In the genomic region with DNA sequence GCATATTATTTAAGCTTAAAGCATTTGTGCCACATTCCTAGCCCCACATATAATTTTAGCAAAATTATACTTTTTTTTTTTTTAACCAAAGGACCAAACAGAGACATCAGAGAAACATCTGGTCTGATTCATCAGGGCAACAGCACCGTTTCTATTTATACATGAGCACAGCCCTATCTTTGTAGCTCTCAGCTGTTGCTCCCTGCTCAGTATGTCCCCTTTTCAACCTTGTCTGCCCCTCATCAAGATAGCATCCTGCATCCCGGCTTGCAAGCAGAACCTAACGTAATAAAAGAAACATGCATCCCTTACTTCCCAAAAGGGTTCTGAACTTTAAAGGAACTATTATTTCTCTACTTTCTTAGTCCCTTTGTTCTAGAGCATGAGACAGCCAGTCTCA, we compare ENCODE assay signal across 12 mouse cellular contexts. TPM values are rescaled to one million over a fixed set of nuclear protein-coding genes. Genes with fewer than 3 reads are reported as not detected.
DNase-seq lines count a peak whose midpoint lies in the region; ATAC-seq and TF ChIP-seq lines count a peak whose summit lies in the region.
"Had no signal": no experiment of that assay in that cellular context is flagged by ENCODE, and none has a peak within 500 bp of the region (broad histone marks: within the 10 kb centered on the region; RNA-seq: fewer than 3 reads in every experiment).

No protein-coding gene starts in this region.

- H3K9me3 ChIP-seq in heart, embryonic 11.5 days (replicated peaks; ENCODE audit: control insufficient read depth, low read length) = no peaks in the 10 kb centered on the region
- H3K9me3 ChIP-seq in limb, embryonic 10.5 days (replicated peaks) = no peaks in the 10 kb centered on the region
- H3K9me3 ChIP-seq: hindbrain, embryonic 15.5 days; liver, embryonic 15.5 days; megakaryocyte, embryonic 14.5 days had no signal

- no peak overlapping the region for H3K4me3 ChIP-seq in heart, embryonic 11.5 days (ENCODE audit: low read depth, low read length)
- H3K4me3 ChIP-seq in layer of hippocampus, adult 2 months = no peak overlapping the region
- no peak overlapping the region for H3K4me3 ChIP-seq in cortical plate, adult 2 months (ENCODE audit: insufficient read depth, low read length)
- H3K4me3 ChIP-seq in limb, embryonic 10.5 days = no peak overlapping the region
- H3K4me3 ChIP-seq: hindbrain, embryonic 15.5 days; liver, embryonic 15.5 days; megakaryocyte, embryonic 14.5 days had no signal

- no peak for ATAC-seq in heart, embryonic 11.5 days (replicated peaks; ENCODE audit: insufficient number of reproducible peaks, low FRiP score, low TSS enrichment)

- peak overlapping the region; percentile 5; the same call in 1 of the 2 replicates for H3K4me2 ChIP-seq in heart, embryonic 11.5 days
- H3K4me2 ChIP-seq: hindbrain, embryonic 15.5 days; liver, embryonic 15.5 days had no signal

- WGBS in heart, embryonic 11.5 days (ENCODE audit: insufficient replicate concordance) = 21% methylated on average over 3 of the region's 3 CpGs
- WGBS in limb, embryonic 10.5 days = 72% methylated on average over 3 of the region's 3 CpGs

- no peak for TF ChIP-seq CTCF in layer of hippocampus, adult 2 months (conservative IDR thresholded peaks at IDR 0.05)
- TF ChIP-seq CTCF in cortical plate, adult 2 months (IDR thresholded peaks at IDR 0.05; ENCODE audit: extremely low read depth, insufficient read depth, low read length) = no peak

- H3K4me1 ChIP-seq in heart, embryonic 11.5 days (ENCODE audit: control insufficient read depth, insufficient read depth, low read length) = peaks cover 18% of the 10 kb centered on the region
- peaks cover 6% of the 10 kb centered on the region for H3K4me1 ChIP-seq in cortical plate, adult 2 months (ENCODE audit: control insufficient read depth, insufficient read depth, low read length)
- H3K4me1 ChIP-seq in limb, embryonic 10.5 days = peaks cover 6% of the 10 kb centered on the region; the same call in 1 of the 2 replicates
- H3K4me1 ChIP-seq: megakaryocyte, embryonic 14.5 days had no signal

- no peaks in the 10 kb centered on the region for H3K27me3 ChIP-seq in heart, embryonic 11.5 days (ENCODE audit: control insufficient read depth, insufficient read depth, low read length)
- H3K27me3 ChIP-seq in limb, embryonic 10.5 days (ENCODE audit: low read depth, poor library complexity, severe bottlenecking) = no peaks in the 10 kb centered on the region
- H3K27me3 ChIP-seq: hindbrain, embryonic 15.5 days; megakaryocyte, embryonic 14.5 days had no signal

- TF ChIP-seq POLR2A in cortical plate, adult 2 months (IDR thresholded peaks at IDR 0.05; ENCODE audit: extremely low read depth, insufficient read depth, low read length) = no peak

- H3K27ac ChIP-seq in heart, embryonic 11.5 days (ENCODE audit: low read depth, low read length) = peak overlapping the region; percentile 43; the same call in 1 of the 2 replicates
- H3K27ac ChIP-seq in layer of hippocampus, adult 2 months = peak overlapping the region; percentile 83
- H3K27ac ChIP-seq in cortical plate, adult 2 months (ENCODE audit: insufficient read depth, low read length) = peak overlapping the region; percentile 94; the same call in 1 of the 2 replicates
- 0 out of 2 replicates have a peak overlapping the region, but pooled peaks have one; percentile 12 for H3K27ac ChIP-seq in limb, embryonic 10.5 days
- H3K27ac ChIP-seq: hindbrain, embryonic 15.5 days; liver, embryonic 15.5 days had no signal

- no peak for DNase-seq in heart, adult 18-20 months
- no peak for DNase-seq in layer of hippocampus, adult 2 months (ENCODE audit: low spot score in 2 of 2)
- DNase-seq in layer of hippocampus, postnatal 10 days (ENCODE audit: low spot score in 2 of 2) = no peak
- no peak for DNase-seq in limb, embryonic 10.5 days (ENCODE audit: low spot score)
- no peak for DNase-seq in cerebellum, adult 9-10 months
- no peak for DNase-seq in adrenal gland, postnatal 25 days
- DNase-seq: cerebellum, adult 18-20 months had no signal

- H3K9ac ChIP-seq in heart, embryonic 11.5 days (ENCODE audit: low read depth, low read length) = no peak overlapping the region
- H3K9ac ChIP-seq: hindbrain, embryonic 15.5 days; liver, embryonic 15.5 days had no signal

- H3K36me3 ChIP-seq in heart, embryonic 11.5 days (ENCODE audit: control insufficient read depth, insufficient read depth, low read length) = peaks cover 4% of the 10 kb centered on the region; the same call in 1 of the 2 replicates
- H3K36me3 ChIP-seq in limb, embryonic 10.5 days = peaks cover 10% of the 10 kb centered on the region
- H3K36me3 ChIP-seq: liver, embryonic 15.5 days had no signal

RNA-seq across cellular contexts. Expression of gene Rasal2, which starts 5.0 kb away (rescaled TPM):
- polyA plus RNA-seq in heart, embryonic 11.5 days (2014; fragmentation: Nextera tagmentation; extraction: Ambion mirVana) = 16.1 and 16.4 TPM in 2 replicates
- 10 to 100 TPM; 19.8 to 23.9 TPM for total RNA-seq in heart, adult 18-20 months (2021)
- 10 to 100 TPM; 91.1 to 93.7 TPM for total RNA-seq in layer of hippocampus, adult 2 months (2021)
- total RNA-seq in layer of hippocampus, postnatal 10 days (2021) = 10 to 100 TPM; 45.4 to 48.3 TPM
- 28.4 and 30.0 TPM in 2 replicates for polyA plus RNA-seq in cortical plate, adult 2 months (2012; rRNA removed)
- 5.8 and 6.2 TPM in 2 replicates for polyA plus RNA-seq in limb, embryonic 10.5 days (2016; fragmentation: Nextera tagmentation; extraction: Ambion mirVana)
- 14.5 and 16.9 TPM in 2 replicates for total RNA-seq in adrenal gland, postnatal 25 days (2021)

RNA-seq across cellular contexts. Expression of gene Cryzl2, which starts 41.0 kb away (rescaled TPM):
- 32.6 TPM in 2 replicates for polyA plus RNA-seq in heart, embryonic 11.5 days (2014; fragmentation: Nextera tagmentation; extraction: Ambion mirVana)
- total RNA-seq in heart, adult 18-20 months (2021) = 10 to 100 TPM; 11.7 to 13.9 TPM
- total RNA-seq in layer of hippocampus, adult 2 months (2021) = 1 to 10 TPM; 4.3 to 5.1 TPM
- total RNA-seq in layer of hippocampus, postnatal 10 days (2021) = 1 to 10 TPM; 5.0 to 5.5 TPM
- 11.7 and 13.8 TPM in 2 replicates for polyA plus RNA-seq in cortical plate, adult 2 months (2012; rRNA removed)
- 4.6 and 7.6 TPM in 2 replicates for polyA plus RNA-seq in limb, embryonic 10.5 days (2016; fragmentation: Nextera tagmentation; extraction: Ambion mirVana)
- total RNA-seq in adrenal gland, postnatal 25 days (2021) = 45.7 and 60.0 TPM in 2 replicates

Comparison
In these comparisons a context has a peak if more than half of its experiments do, and no peak if none do; other contexts are left out.
1. H3K27ac ChIP-seq: peak in every context shown above with its lines; median percentile 94 in cortical plate, adult 2 months; 83 in layer of hippocampus, adult 2 months; 43 in heart, embryonic 11.5 days; 12 in limb, embryonic 10.5 days.